ENCODE assay signal across 9 mouse cellular contexts in genomic region chr3:82362452-82362851, GRCm38 (mm10). TPM values are rescaled to one million over a fixed set of nuclear protein-coding genes. Genes with fewer than 3 reads are reported as not detected.
DNase-seq lines count a peak whose midpoint lies in the region; ATAC-seq and TF ChIP-seq lines count a peak whose summit lies in the region.
"Had no signal": no experiment of that assay in that cellular context is flagged by ENCODE, and none has a peak within 500 bp of the region (broad histone marks: within the 10 kb centered on the region; RNA-seq: fewer than 3 reads in every experiment).

No protein-coding gene starts in this region.

- H3K36me3 ChIP-seq in heart, embryonic 16.5 days (ENCODE audit: control insufficient read depth, insufficient read depth), result no peaks in the 10 kb centered on the region

- no peak for DNase-seq in heart, postnatal 36 days
- DNase-seq in right cerebral cortex, postnatal 4 days, result peak; percentile 35
- no peak for DNase-seq in right cerebral cortex, adult 18-20 months
- DNase-seq in testis, postnatal 10 days (ENCODE audit: low spot score), result peak; percentile 57
- no peak for DNase-seq in left cerebral cortex, adult 9 months (ENCODE audit: low spot score in 2 of 2)
- DNase-seq in layer of hippocampus, adult 18-20 months (ENCODE audit: low spot score in 2 of 2), result no peak

- no peak for ATAC-seq in heart, embryonic 16.5 days (replicated peaks; ENCODE audit: extremely low read depth, insufficient read depth, low FRiP score)

- no peak overlapping the region for H3K4me3 ChIP-seq in heart, embryonic 16.5 days (ENCODE audit: low read length)
- H3K4me3 ChIP-seq in embryonic fibroblast, embryonic 13.5 days (ENCODE audit: insufficient read depth, low read length), result no peak overlapping the region
- H3K4me3 ChIP-seq: limb, embryonic 13.5 days had no signal

- H3K4me2 ChIP-seq in heart, embryonic 16.5 days (ENCODE audit: low read depth, low read length), result no peak overlapping the region
- H3K4me2 ChIP-seq: limb, embryonic 13.5 days had no signal

- peak; percentile 33; the same call in 1 of the 2 replicates for TF ChIP-seq CTCF in embryonic fibroblast, embryonic 13.5 days (IDR thresholded peaks at IDR 0.05; ENCODE audit: borderline replicate concordance, insufficient read depth, low read length)

- no peaks in the 10 kb centered on the region for H3K27me3 ChIP-seq in heart, embryonic 16.5 days (ENCODE audit: control insufficient read depth, insufficient read depth, low read length)
- H3K27me3 ChIP-seq: limb, embryonic 13.5 days had no signal

- no peak for TF ChIP-seq POLR2A in embryonic fibroblast, embryonic 13.5 days (IDR thresholded peaks at IDR 0.05; ENCODE audit: low read depth, low read length)

- intact Hi-C loops in heart, postnatal 36 days (cut with DNase I), result no loop called here

- H3K4me1 ChIP-seq in heart, embryonic 16.5 days (ENCODE audit: control insufficient read depth, insufficient read depth, low read length), result peaks cover 2% of the 10 kb centered on the region; the same call in 1 of the 2 replicates
- H3K4me1 ChIP-seq in embryonic fibroblast, embryonic 13.5 days (ENCODE audit: control insufficient read depth, insufficient read depth, low read length), result peaks cover 2% of the 10 kb centered on the region; the same call in 1 of the 2 replicates

- 18% methylated on average over 4 of the region's 4 CpGs for WGBS in heart, embryonic 16.5 days

- no peak overlapping the region for H3K27ac ChIP-seq in heart, embryonic 16.5 days (ENCODE audit: low read length)
- no peak overlapping the region for H3K27ac ChIP-seq in embryonic fibroblast, embryonic 13.5 days (ENCODE audit: insufficient read depth, low read length)
- H3K27ac ChIP-seq: limb, embryonic 13.5 days had no signal

- H3K9ac ChIP-seq in heart, embryonic 16.5 days (ENCODE audit: low read length), result peak overlapping the region; percentile 40; the same call in 1 of the 2 replicates
- H3K9ac ChIP-seq: limb, embryonic 13.5 days had no signal

- no peaks in the 10 kb centered on the region for H3K9me3 ChIP-seq in heart, embryonic 16.5 days (replicated peaks; ENCODE audit: control insufficient read depth, low read length)
- H3K9me3 ChIP-seq: limb, embryonic 13.5 days had no signal

RNA-seq across cellular contexts. Expression of gene Map9, which starts 4.6 kb away (rescaled TPM):
- 6.3 and 7.8 TPM in 2 replicates for polyA plus RNA-seq in heart, embryonic 16.5 days (2015; fragmentation: Nextera tagmentation; extraction: Ambion mirVana)
- total RNA-seq in heart, postnatal 36 days (2021), result 1 to 10 TPM; 1.8 to 2.1 TPM
- 8.6 and 10.4 TPM in 2 replicates for polyA plus RNA-seq in embryonic fibroblast, embryonic 13.5 days (2011; ENCODE audit: insufficient read length, low read depth, missing spikeins)
- 10 to 100 TPM; 75.9 to 80.5 TPM for total RNA-seq in layer of hippocampus, adult 18-20 months (2021)

Comparison
In these comparisons a context has a peak if more than half of its experiments do, and no peak if none do; other contexts are left out.
1. DNase-seq: peak in right cerebral cortex, postnatal 4 days (single experiment) and testis, postnatal 10 days (single experiment); none in heart, postnatal 36 days (0 of 2), right cerebral cortex, adult 18-20 months (single experiment), left cerebral cortex, adult 9 months (0 of 2) and layer of hippocampus, adult 18-20 months (0 of 2).
2. RNA of gene Map9, which starts 4.6 kb away (total RNA-seq): 75.9 to 80.5 TPM in layer of hippocampus, adult 18-20 months; 1.8 to 2.1 TPM in heart, postnatal 36 days; every median in the first group is over 10 times any median in the second.